Mouse (Mus musculus) liver, embryonic 13.5 days (tissue): ENCODE results near the gene Slc43a3. TPM values are rescaled to one million over a fixed set of nuclear protein-coding genes. Genes with fewer than 3 reads are reported as not detected.

Experiments used
- ATAC-seq: fragments of 200-750 bp; cut with Nextera tagmentation; 2 replicates; pipeline ENCODE4 v1.8.0; 2017; ENCODE audit warnings: low read depth, mild to moderate bottlenecking, moderate number of reproducible peaks, moderate library complexity
- DNase-seq: peaks from one replicate; pipeline ENCODE4 v3.0.0; 2022
- H3K27ac ChIP-seq: fragments of 300-500 bp; sonication (generic); 2 replicates; pipeline ENCODE4 v1.5.1; 2015; ENCODE audit warnings: moderate library complexity, mild to moderate bottlenecking, inconsistent platforms
- H3K27me3 ChIP-seq: fragments of 300-500 bp; sonication (generic); 2 replicates; pipeline ENCODE4 v1.6.1; 2015; ENCODE audit warnings: mild to moderate bottlenecking, inconsistent platforms
- H3K36me3 ChIP-seq: fragments of 300-500 bp; sonication (generic); 2 replicates; pipeline ENCODE4 v1.6.1; 2015; ENCODE audit warnings: mild to moderate bottlenecking, inconsistent platforms
- H3K4me1 ChIP-seq: fragments of 300-500 bp; sonication (generic); replicated peaks from 2 replicates; pipeline ENCODE4 v1.6.1; 2015; ENCODE audit warnings: inconsistent platforms
- H3K4me2 ChIP-seq: fragments of 300-500 bp; sonication (generic); 2 replicates; pipeline ENCODE4 v1.6.1; 2015; ENCODE audit warnings: inconsistent platforms, mild to moderate bottlenecking, moderate library complexity
- H3K4me3 ChIP-seq: fragments of 300-500 bp; sonication (generic); replicated peaks from 2 replicates; pipeline ENCODE4 v1.5.1; 2015; ENCODE audit warnings: mild to moderate bottlenecking, inconsistent platforms
- H3K9ac ChIP-seq: fragments of 300-500 bp; sonication (generic); 2 replicates; pipeline ENCODE4 v1.6.1; 2015; ENCODE audit warnings: mild to moderate bottlenecking, inconsistent platforms
- H3K9me3 ChIP-seq: fragments of 300-500 bp; sonication (generic); replicated peaks from 2 replicates; pipeline ENCODE4 v1.6.1; 2016; ENCODE audit warnings: inconsistent platforms
- WGBS: fragments of 180-500 bp; shearing (Covaris S2); methylation state at CpG from one replicate; pipeline ENCODE4 v1.1.7; 2015; ENCODE audit not compliant: insufficient replicate concordance; 5-methylcytosine and 5-hydroxymethylcytosine counted together
- polyA plus RNA-seq: library from polyadenylated mRNA; unstranded; fragments of >200 nt; fragmentation: Nextera tagmentation; extraction: Ambion mirVana; gene quantifications from 2 replicates; pipeline ENCODE4 v1.2.1, GENCODE M21; 2015

Gene Slc43a3
- polyA plus RNA-seq, 1 experiment from 2014 or later, result 120 TPM

GRCm38 (mm10) chr2:84913881-84914280 lies 22.5 kb upstream of the Slc43a3 start:
- no peak overlapping the region for H3K27ac ChIP-seq
- no peaks in the 10 kb centered on the region; the same call in none of the 2 replicates for H3K4me1 ChIP-seq
- no peak overlapping the region for H3K9ac ChIP-seq
- no peak for DNase-seq
- H3K9me3 ChIP-seq, result no peaks in the 10 kb centered on the region
- peaks cover 1% of the 10 kb centered on the region; the same call in 1 of the 2 replicates for H3K27me3 ChIP-seq
- no peak overlapping the region for H3K4me3 ChIP-seq
- WGBS, result 77% methylated on average over 5 of the region's 5 CpGs
- H3K36me3 ChIP-seq, result no peaks in the 10 kb centered on the region
- ATAC-seq, result no peak
- no peak overlapping the region for H3K4me2 ChIP-seq

- H3K27ac ChIP-seq, result 0 out of 2 replicates have a peak overlapping the region, but pooled peaks have one; percentile 25
These were observed 21.0 kb upstream of the Slc43a3 start for GRCm38 (mm10) chr2:84915330-84915729.

DNA sequence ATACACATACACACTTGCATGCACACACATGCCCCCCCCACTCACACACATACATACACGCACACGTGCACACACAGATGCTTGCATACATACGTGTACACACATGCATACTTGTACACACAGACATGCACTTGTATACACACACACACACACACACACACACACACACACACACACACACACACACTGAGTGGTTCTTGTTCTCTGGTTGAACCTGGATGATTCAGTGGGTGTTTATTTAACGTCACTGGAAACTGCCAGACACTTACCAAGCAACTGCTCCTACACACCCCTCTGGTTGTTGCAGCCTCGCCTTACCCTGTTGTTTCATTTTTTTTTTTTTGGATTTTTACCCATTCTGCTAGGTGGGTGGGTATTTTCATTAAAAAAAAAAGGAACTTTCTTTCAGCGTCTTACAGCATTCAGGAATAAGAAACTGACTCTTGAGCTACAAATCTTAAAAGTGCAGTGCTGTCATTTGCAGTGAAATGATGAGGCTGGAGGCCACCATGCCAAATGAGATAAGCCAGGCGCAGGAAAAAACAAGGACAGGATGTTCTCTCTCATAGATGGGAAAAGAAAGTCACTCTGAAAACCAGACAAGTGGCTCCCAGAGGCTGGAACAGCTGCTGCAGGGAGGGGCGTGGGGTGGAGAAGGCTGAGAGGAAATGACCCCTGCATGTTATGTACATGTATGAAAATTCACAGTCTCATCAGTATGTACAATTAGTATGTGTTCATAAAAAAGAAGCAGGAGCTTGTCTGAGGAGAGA lies 19.6 kb upstream of the Slc43a3 start:
- Histone ChIP-seq H3K4me2 (no peak overlapping the region), H3K9ac (no peak overlapping the region), H3K27ac (peak overlapping the region; percentile 25; the same call in 1 of the 2 replicates), H3K27me3 (peaks cover 3% of the 10 kb centered on the region; the same call in 1 of the 2 replicates), H3K4me3 (no peak overlapping the region), H3K9me3 (no peaks in the 10 kb centered on the region), H3K36me3 (no peaks in the 10 kb centered on the region), H3K4me1 (no peaks in the 10 kb centered on the region; the same call in none of the 2 replicates)
- no peak for ATAC-seq
- 39% methylated on average over 8 of the region's 8 CpGs for WGBS
- DNase-seq, result no peak

More at GRCm38 (mm10) chr2:84915330-84915729, 21.0 kb upstream of the Slc43a3 start:
- no peaks in the 10 kb centered on the region for H3K36me3 ChIP-seq
- H3K27me3 ChIP-seq, result peaks cover 3% of the 10 kb centered on the region; the same call in 1 of the 2 replicates
- no peak overlapping the region for H3K4me3 ChIP-seq
- 62% methylated on average over 3 of the region's 3 CpGs for WGBS
- H3K4me1 ChIP-seq, result no peaks in the 10 kb centered on the region; the same call in none of the 2 replicates
- no peak overlapping the region for H3K4me2 ChIP-seq
- no peaks in the 10 kb centered on the region for H3K9me3 ChIP-seq
- ATAC-seq, result no peak
- no peak for DNase-seq
- no peak overlapping the region for H3K9ac ChIP-seq

DNA sequence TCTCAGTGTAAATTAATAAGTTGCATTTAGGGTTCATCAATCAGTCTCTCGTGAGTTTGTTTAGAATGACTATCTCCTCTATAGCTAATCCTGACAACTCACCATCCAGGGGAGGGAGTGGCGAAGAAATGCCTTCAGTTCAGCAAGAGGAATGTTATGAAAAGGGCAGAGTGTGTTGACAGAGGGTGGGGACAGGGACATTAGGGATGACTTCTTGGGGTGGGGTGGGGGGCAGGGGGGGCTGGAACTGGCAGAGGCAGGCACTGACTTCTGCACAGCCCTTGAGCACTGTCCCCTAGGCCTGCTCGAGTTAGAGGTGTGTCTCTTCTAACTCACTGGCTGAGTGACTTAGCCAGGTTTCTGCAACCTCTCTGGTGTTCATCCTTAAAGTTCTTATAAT lies 18.2 kb upstream of the Slc43a3 start:
- Histone ChIP-seq H3K27me3 (peaks cover 6% of the 10 kb centered on the region; the same call in 1 of the 2 replicates), H3K36me3 (no peaks in the 10 kb centered on the region), H3K27ac (no peak overlapping the region), H3K9ac (no peak overlapping the region), H3K4me3 (no peak overlapping the region), H3K4me2 (no peak overlapping the region), H3K9me3 (no peaks in the 10 kb centered on the region), H3K4me1 (no peaks in the 10 kb centered on the region; the same call in none of the 2 replicates)
- WGBS, result 59% methylated on average over 3 of the region's 3 CpGs
- DNase-seq (no peak), ATAC-seq (no peak)

DNA sequence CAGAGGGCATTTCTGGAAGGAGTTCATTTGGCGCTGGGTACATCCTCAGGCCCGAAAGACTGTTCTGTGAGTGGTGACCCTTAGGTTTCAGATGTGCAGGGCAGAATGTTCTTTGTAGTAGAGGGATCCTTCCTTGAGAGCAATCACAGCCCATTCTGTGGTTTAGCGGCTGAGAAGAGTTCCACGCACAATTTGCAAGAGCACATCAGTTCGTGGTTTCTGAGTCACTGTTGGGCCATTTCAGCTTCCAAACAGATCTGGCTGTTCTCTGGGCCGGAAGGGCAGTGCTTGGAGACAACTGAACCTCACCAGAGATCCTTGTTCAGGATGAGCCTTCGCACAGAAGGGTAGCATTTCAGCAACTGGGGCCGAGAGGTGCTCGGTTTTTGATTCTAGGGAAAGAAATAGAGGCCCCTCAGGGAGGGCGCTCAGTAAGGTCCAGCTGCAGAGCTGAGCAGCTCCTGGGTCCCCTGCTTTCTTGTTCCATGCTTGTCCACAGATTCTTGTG lies 16.7 kb upstream of the Slc43a3 start:
- H3K27me3 ChIP-seq, result peaks cover 6% of the 10 kb centered on the region; the same call in 1 of the 2 replicates
- no peak overlapping the region for H3K4me2 ChIP-seq
- 59% methylated on average over 10 of the region's 10 CpGs for WGBS
- H3K9me3 ChIP-seq, result no peaks in the 10 kb centered on the region
- no peaks in the 10 kb centered on the region for H3K36me3 ChIP-seq
- H3K9ac ChIP-seq, result no peak overlapping the region
- no peaks in the 10 kb centered on the region; the same call in none of the 2 replicates for H3K4me1 ChIP-seq
- H3K27ac ChIP-seq, result no peak overlapping the region
- DNase-seq, result no peak
- H3K4me3 ChIP-seq, result no peak overlapping the region
- no peak for ATAC-seq

DNA sequence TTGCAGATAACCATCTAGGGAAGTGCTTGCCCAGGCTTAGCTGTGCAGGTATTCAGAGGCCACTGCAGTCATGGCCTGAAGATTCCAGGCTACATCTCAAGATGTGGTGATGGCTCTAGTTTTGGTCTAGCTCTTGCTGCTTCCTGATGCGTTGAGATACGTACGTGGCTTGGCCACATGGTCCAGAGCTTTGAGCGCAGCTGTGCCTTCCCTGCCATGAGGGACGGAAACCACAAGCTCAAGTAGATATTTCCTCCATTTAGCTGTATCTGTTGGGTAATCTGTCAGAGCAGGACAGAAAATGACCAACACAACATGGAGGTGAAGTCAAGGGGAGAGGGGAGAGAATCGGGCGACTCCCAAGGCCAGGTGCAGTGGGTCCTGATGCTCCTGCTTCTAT lies 6.2 kb upstream of the Slc43a3 start:
- H3K4me3 ChIP-seq, result no peak overlapping the region
- ATAC-seq (no peak), DNase-seq (no peak)
- no peak overlapping the region for H3K27ac ChIP-seq
- H3K9ac ChIP-seq, result no peak overlapping the region
- H3K4me2 ChIP-seq, result no peak overlapping the region
- no peaks in the 10 kb centered on the region for H3K9me3 ChIP-seq
- no peaks in the 10 kb centered on the region for H3K36me3 ChIP-seq
- H3K27me3 ChIP-seq, result peaks cover 21% of the 10 kb centered on the region
- WGBS, result 14% methylated on average over 7 of the region's 7 CpGs
- H3K4me1 ChIP-seq, result peaks cover 15% of the 10 kb centered on the region

DNA sequence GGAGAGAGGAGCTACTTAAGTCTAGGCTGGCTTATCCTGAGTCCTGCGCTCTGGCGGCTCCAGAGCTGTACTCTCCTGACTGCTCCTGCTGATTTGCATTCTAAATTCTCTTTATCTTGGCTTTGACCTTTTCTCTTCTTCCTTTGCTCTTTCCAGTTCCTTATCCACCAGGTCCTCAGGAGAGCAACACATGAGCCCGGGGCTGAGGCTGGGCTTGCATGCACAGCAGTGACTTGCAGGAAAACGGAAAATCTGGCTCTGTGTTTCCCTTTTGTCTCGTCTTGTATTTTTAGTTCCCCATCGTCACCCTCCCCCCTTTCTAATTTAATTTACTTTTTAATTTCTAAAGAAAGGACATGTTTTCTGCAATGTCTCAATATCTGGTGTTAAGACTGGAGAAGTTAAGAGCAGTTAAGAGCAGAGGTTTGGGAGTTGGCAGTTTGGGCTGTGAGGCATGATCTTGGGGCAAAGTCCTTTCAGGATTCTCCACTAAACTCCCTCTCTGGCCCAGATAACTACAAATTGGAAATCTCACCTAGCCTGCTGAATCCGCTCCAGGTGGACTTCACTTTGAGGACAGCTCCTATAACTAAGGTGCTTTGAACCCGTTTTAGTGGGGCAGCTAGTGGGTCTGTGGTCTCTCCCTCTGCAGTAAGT lies 2.3 kb upstream of the Slc43a3 start:
- no peak for DNase-seq
- no peak overlapping the region for H3K4me3 ChIP-seq
- no peak for ATAC-seq
- no peak overlapping the region for H3K27ac ChIP-seq
- H3K27me3 ChIP-seq, result peaks cover 16% of the 10 kb centered on the region
- peaks cover 28% of the 10 kb centered on the region for H3K4me1 ChIP-seq
- WGBS, result 50% methylated on average over 8 of the region's 8 CpGs
- no peaks in the 10 kb centered on the region for H3K9me3 ChIP-seq
- no peak overlapping the region for H3K4me2 ChIP-seq
- H3K36me3 ChIP-seq, result 0 out of 2 replicates have a peak, but pooled peaks cover 6% of the 10 kb centered on the region
- no peak overlapping the region for H3K9ac ChIP-seq

DNA sequence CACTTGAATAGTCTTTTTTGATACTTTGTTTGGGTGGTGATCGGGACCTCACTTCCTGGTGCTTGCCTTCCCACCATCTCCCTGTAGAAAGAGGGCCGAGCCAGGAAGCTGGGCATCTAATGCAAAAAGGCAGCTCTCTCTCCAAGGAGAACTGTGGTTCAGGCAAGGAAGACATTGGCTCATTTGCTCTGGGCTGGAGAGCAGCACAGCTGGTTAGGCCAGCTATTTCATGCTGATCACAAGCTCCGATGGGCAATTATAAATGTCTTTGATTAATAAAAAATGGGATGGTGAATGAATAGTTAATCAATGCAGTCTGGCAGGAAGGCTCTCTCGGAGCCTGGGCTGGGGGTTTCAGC lies 1.8 kb upstream of the Slc43a3 start:
- Histone ChIP-seq H3K36me3 (peaks cover 9% of the 10 kb centered on the region), H3K27me3 (peaks cover 11% of the 10 kb centered on the region), H3K9me3 (no peaks in the 10 kb centered on the region), H3K9ac (no peak overlapping the region), H3K4me3 (no peak overlapping the region), H3K4me2 (no peak overlapping the region; the same call in 1 of the 2 replicates), H3K27ac (no peak overlapping the region), H3K4me1 (peaks cover 32% of the 10 kb centered on the region)
- DNase-seq (no peak), ATAC-seq (no peak)
- 73% methylated on average over 4 of the region's 4 CpGs for WGBS

GRCm38 (mm10) chr2:84935065-84935464 lies 1.3 kb upstream of the Slc43a3 start:
- WGBS, result 83% methylated on average over 5 of the region's 5 CpGs
- H3K27me3 ChIP-seq, result peaks cover 7% of the 10 kb centered on the region
- H3K9me3 ChIP-seq, result no peaks in the 10 kb centered on the region
- no peak overlapping the region for H3K4me3 ChIP-seq
- ATAC-seq, result no peak
- H3K27ac ChIP-seq, result peak overlapping the region; percentile 75
- H3K9ac ChIP-seq, result peak overlapping the region; percentile 36; the same call in 1 of the 2 replicates
- peaks cover 36% of the 10 kb centered on the region for H3K4me1 ChIP-seq
- DNase-seq, result no peak
- peaks cover 14% of the 10 kb centered on the region for H3K36me3 ChIP-seq
- H3K4me2 ChIP-seq, result peak overlapping the region; percentile 43

- H3K9ac ChIP-seq, result peak overlapping the region; percentile 96
These were observed 1.2 kb downstream of the Slc43a3 start for GRCm38 (mm10) chr2:84937491-84938150.

More at GRCm38 (mm10) chr2:84937491-84938150, 1.2 kb downstream of the Slc43a3 start:
- Histone ChIP-seq H3K9me3 (no peaks in the 10 kb centered on the region), H3K4me2 (peak overlapping the region; percentile 85), H3K27ac (peak overlapping the region; percentile 100), H3K4me1 (peaks cover 62% of the 10 kb centered on the region), H3K4me3 (peak overlapping the region; percentile 73), H3K27me3 (no peaks in the 10 kb centered on the region), H3K36me3 (peaks cover 39% of the 10 kb centered on the region)
- DNase-seq (no peak), ATAC-seq (no peak)
- 17% methylated on average over 3 of the region's 3 CpGs for WGBS
